Mouse (Mus musculus): Measurements from ENCODE around the gene Tmpo.
A peak's percentile ranks its signal among the peaks of the same experiment; 100 is the strongest.

The Tmpo gene

GRCm38 (mm10) chr10:91183316-91183715 is 2.2 kb upstream of the Tmpo start:
- DNase-seq, result peak in 1 of 2 experiments; percentile 24

DNA sequence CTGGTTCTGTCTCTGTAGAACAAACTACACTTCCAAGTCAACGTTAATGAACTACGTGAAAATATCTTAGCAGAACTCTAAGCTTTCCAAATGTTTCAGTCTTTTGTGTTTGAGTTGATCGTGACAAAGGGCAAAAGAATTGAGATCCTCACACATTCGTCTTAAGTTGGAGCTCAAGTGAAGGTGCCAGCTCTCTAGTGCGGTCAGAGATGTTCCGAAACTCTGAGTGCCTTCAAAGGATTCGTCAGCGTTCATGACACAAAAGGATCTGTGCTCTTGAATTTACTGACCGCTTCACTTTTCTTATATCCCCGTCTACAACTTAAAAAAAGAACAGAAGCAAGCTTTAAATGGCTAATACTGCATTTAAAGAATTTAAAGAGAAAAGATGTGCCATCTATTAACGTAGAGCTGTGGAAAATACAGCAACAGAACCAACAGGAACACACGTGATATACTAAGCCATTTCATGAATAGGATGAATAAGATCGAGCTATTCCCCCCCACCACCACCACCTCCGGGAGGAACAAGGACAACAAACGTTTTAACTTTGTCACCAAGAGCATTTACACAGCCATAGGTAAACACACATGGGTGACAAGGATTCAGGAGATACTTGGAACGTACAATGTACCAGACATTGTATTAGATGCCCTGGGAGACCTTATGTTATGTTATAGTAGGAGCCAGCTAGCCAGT is 1.3 kb upstream of the Tmpo start:
- no peak for DNase-seq

DNA sequence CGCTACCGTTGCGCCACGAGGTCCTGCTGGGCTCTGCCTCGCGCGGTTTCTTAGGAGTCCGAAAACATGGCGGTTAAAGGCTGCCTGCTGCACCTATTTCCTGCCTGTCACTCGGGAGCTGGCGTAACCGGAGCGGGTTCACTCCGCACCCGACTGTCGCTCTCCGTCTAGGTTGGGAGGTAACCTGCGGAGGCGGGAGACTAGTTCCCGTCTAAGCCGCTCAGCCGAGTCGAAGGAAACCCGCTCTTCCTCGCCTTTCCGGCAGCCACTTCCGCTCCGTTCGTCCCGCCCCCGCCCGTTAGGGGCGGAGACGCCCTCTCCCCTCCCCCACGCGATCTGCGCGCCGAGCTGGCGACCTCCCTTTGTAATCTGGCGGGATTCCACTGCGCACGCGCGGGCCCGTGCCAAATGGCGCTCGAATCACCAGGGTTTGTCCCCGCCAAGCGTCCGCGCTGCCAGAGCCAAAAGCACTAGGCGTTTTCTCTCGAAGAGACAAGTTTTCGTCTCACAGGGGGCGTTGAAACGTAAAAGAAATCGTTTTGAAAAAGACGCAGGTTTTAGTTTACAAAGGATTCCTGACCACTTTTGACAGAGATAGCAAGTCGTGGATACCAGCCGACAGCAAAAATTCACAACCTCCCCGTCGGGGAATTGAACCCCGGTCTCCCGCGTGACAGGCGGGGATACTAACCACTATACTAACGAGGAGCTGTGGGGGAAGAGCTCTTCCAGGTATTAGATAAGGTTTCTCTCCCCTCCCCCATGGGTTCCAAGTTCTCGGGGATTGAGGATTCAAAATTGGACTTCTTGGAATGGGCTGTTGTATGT is 560 bp upstream of the Tmpo start:
- DNase-seq, result peak; percentile 99 to 100

GRCm38 (mm10) chr10:91180301-91180700 is 814 bp downstream of the Tmpo start:
- no peak for DNase-seq

GRCm38 (mm10) chr10:91179834-91180233 is 1.3 kb downstream of the Tmpo start:
- DNase-seq, result no peak

DNA sequence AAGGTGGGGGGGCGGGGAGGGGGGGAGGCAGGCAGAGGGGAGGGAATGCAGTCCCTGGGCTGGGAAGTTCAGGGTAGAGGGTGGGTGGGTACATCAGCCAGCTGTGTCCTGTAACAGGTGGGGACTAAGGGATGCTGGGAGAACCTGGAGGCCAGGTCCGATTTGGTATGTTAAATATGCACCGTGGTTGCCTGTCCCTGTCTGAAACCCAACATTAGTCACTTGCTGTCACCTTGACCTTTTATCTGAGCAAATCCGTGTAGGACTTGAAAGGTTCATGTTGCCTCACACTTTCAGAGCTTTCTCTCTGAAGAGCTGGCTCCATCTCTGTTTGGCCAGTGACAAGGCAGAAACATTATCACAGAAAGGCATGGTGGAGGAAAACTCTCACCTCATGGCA is 3.9 kb downstream of the Tmpo start:
- no peak for DNase-seq

DNA sequence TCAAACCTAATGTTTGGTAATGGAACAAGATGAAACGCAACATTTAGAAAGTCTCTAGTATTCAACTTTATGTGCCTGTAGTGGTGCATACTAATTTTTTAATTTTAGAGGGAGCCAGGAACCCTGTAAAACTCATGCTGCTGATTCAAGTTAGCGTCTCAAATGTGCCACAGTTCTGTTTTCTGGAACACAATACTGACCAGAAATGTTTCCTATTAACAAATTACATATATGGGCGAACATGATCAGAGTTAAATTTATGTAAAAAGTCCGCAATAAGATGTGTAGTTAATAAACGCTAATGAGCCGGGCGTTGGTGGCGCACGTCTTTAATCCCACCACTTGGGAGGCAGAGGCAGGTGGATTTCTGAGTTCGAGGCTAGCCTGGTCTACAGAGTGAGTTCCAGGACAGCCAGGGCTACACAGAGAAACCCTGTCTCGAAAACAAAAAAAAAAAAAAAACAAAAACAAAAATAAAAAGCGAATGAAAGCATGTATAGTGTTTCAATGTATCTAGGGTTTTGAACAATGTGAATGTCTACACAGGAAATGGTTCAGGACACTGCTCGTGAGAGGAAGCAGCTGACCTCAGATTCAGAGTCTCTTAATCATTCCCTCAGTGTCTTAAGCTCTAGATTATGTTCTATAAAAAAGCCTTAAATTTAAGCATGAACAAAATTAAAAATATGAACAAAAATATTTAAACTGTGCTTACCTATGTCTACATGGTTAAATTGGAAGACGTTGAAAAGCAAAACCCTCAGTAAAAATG is 8.6 kb downstream of the Tmpo start:
- DNase-seq, result no peak

DNA sequence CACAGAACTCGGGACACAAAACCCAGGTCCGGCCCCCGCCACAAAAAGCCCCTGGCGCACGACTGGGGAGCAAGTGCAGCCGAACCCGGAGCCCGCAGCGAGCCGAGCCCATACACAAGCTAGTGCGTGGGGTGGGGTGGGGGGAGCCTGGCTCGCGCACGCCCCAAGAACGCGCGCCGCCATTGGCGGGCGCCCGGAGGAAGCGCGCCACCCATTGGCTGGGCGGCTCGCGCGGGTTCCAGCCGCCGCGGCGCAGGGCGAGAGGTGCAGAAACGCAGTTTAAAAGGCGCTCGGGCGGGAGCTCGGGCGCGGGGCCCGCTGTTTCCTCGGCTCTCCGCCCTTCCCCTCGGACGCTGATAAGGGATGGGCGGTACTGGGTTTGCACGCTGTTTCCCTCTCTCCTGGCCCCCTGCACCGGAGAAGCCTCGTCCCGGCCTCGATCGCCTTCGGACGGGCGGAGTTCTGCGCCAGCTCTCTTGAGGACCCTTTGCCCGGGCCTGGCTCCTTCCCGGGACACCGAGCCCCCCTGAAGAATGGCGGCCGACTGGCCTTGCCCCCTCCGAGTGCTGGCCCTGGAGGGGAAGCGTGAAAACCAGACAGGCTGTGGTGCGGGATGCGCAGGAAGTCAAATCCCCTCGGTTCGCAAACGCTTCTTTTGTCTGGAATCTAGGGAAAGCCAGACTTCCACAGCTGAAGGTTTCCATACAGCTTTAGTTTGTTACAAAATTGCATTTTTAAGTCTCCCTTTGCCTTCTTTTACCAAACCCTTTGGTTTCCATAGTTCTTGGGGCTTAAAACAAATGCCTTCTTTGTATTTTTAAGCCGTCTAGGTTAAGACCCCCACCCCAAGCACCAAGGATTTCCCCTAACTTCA is 9.4 kb downstream of the Tmpo start:
- DNase-seq, result peak; percentile 97 to 98

DNA sequence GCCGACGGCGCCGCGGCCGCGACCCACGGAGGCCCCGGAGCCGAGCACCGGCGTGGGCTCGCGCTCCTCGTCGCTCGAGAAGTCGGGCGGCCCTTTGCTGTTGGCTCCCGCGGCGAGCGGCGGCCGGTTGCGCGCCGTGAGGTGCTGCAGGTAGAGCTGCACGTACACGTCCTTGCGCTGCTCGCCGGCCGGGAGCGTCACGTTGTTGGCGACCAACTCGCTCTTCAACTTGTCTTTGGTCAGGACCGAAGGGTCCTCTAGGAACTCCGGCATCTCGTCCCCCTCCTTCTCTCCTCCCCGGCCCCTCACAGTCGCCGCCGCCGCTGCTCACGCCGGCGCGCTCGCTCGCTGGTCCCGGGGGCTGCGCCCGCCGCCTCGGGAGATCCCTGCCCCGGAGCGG is 10.1 kb downstream of the Tmpo start:
- no peak for DNase-seq

- peak; percentile 91 to 92 for DNase-seq
Observed at GRCm38 (mm10) chr10:91170143-91170941, 10.8 kb downstream of the Tmpo start.

DNA sequence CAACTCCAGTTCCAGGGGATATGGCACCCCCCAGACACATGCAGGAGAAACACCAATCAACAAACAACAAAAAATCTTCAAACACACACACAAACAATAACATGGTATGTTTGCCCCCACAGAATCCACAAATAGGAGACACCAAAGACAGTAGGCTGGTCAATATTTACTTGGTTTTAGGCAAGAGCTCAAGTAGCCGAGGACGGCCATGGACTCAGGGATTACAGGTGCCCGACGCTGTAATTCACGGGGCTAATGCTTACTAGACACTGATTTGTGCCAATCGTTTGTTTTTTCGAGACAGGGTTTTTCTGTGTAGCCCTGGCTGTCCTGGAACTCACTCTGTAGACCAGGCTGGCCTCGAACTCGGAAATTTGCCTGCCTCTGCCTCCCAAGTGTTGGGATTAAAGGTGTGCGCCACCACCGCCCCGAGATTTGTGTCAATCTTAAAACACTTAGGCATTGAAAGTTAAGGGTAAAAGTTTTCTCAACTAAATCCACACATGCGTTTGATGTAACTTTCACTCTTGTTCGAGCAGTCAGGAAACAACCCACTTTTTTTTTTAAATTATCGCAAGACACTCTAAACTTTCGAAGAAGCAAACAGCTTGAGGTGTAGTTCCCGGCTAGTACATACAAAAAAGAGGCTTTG is 11.6 kb downstream of the Tmpo start:
- DNase-seq, result no peak

GRCm38 (mm10) chr10:91167352-91167751 is 13.8 kb downstream of the Tmpo start:
- DNase-seq, result no peak

- DNase-seq, result peak; percentile 41 to 73
Observed at GRCm38 (mm10) chr10:91166890-91167289, 14.2 kb downstream of the Tmpo start.

DNA sequence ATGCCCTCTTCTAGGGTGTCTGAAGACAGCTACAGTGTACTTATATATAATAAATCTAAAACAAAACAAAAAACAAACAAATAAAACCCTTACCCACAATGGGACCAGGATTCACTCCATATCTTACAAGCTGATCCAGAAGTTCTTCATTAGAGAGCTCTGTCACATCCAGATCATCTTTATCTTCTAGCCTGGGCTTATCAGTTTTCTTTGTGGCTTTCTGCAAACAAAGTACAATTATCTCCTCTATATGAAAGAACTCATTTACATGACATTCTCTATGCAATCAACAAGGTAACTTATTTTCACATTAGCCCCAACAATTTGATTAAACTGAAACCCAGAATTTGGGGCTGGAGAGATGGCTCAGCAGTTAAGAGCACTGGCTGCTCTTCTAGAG is 15.3 kb downstream of the Tmpo start:
- DNase-seq, result no peak

DNA sequence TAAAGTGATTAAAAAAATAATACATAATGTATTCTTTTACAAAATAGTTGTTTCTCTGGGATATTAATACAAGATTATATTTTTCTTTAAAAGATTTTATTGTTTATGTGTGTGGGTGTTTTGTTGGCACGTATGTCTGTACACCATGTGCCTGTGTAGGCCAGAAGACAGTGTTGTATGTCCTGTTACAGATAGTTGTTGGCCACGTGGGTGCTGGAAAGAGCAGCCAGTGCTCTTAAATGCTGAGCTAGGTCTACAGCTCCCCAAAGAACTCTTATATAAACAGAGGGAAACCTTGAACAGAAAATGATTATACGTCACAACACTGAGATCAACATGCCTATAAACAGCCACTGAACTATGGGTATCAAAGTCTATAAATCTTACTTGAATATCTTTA is 16.6 kb downstream of the Tmpo start:
- DNase-seq, result no peak

- DNase-seq, result no peak
Observed at GRCm38 (mm10) chr10:91162511-91163163, 18.5 kb downstream of the Tmpo start.

DNA sequence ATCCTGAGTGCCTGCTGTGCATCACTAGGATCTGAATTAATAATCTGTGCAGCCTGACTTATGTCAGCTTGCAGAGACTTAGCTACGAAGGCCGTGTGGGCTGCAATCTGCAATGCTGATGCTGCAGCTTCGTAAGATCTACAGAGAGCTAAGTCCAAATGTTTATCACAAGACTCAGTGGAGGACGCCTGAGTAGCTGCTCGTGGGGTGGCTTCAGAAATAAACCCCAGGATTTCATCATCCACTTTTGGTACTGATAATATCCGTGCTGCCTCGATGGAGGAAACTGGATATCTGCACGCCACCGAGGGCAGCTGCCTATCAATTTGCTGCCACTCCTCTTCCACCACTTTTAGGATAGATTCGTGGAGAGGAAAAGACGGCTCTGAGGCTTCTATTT is 19.0 kb downstream of the Tmpo start:
- no peak for DNase-seq

DNA sequence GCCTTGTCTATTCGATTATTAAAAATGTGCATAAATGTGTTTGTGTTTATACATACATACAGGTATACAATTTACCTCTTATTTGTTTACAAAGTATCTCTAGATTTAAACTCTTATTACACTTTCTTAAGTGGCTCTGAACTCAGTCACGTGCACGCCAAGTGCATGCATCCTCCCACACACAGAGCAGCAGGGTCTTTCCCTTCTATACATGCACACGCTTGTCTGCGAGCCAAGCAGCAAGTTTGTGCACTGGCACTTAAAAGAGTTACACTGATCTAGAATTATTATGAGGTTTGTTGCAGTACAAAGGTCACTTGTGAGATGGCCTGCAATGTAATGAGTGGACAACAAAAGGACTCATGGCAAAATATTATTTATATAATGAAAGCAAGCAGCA is 20.1 kb downstream of the Tmpo start:
- no peak for DNase-seq

- DNase-seq, result no peak
Observed at GRCm38 (mm10) chr10:91158442-91158841, 22.7 kb downstream of the Tmpo start.

- DNase-seq, result no peak
Observed at GRCm38 (mm10) chr10:91156338-91156737, 24.8 kb downstream of the Tmpo start.

Measured in lung, postnatal 4 days (tissue).